Mouse (Mus musculus) CH12.LX (cell line): ENCODE results near the gene Itgb3. TPM values are rescaled to one million over a fixed set of nuclear protein-coding genes. Genes with fewer than 3 reads are reported as not detected.

Experiments
- DNase-seq: peaks from one replicate; pipeline ENCODE4 v3.0.0-alpha.2; 2013; ENCODE audit errors: extremely low read depth
- H3K27ac ChIP-seq: 2 replicates; pipeline ENCODE4 v1.5.1; 2012; ENCODE audit warnings: low read depth, mild to moderate bottlenecking, control low read depth, moderate library complexity; ENCODE audit not compliant: insufficient read depth
- H3K27me3 ChIP-seq: replicated peaks from 2 replicates; pipeline ENCODE3; 2012; ENCODE audit warnings: inconsistent platforms
- H3K36me3 ChIP-seq, 2 experiments: replicated peaks in 1 of 2; 2 replicates each; pipeline versions ENCODE3 to v1.6.1; 2012; ENCODE audit warnings: inconsistent platforms in 1 of 2, low read length in 1 of 2, mild to moderate bottlenecking in 1 of 2, mixed read lengths in 1 of 2, moderate library complexity in 1 of 2; ENCODE audit not compliant: control insufficient read depth in 1 of 2, insufficient read depth in 1 of 2
- H3K4me1 ChIP-seq, 2 experiments: 2 replicates each; pipeline ENCODE4 v1.6.1; 2012; ENCODE audit warnings: inconsistent platforms in 1 of 2, moderate library complexity in 1 of 2; ENCODE audit not compliant: insufficient read depth in 2 of 2, control insufficient read depth in 1 of 2
- H3K4me2 ChIP-seq: 2 replicates; pipeline ENCODE4 v1.6.1; 2012; ENCODE audit warnings: low read depth, mild to moderate bottlenecking, control low read depth; ENCODE audit not compliant: poor library complexity, insufficient read depth, severe bottlenecking
- H3K4me3 ChIP-seq, 3 experiments: fragments of 150-350 bp in 1 of 3; sonication (generic) in 1 of 3; replicated peaks in 1 of 3; 2 replicates each; pipeline versions ENCODE3 to v1.5.1; 2011 to 2012; ENCODE audit warnings: low read depth in 2 of 3, low read length in 2 of 3, mild to moderate bottlenecking in 2 of 3, moderate library complexity in 2 of 3, control low read depth in 1 of 3, improper control_type of control experiment in 1 of 3, inconsistent platforms in 1 of 3, mixed read lengths in 1 of 3; ENCODE audit not compliant: poor library complexity in 1 of 3
- H3K79me2 ChIP-seq: replicated peaks from 2 replicates; pipeline ENCODE4 v1.6.1; 2012; ENCODE audit warnings: mild to moderate bottlenecking, moderate library complexity; ENCODE audit not compliant: control insufficient read depth, poor library complexity, insufficient read depth, severe bottlenecking; ENCODE audit errors: extremely low read depth
- H3K9ac ChIP-seq: 2 replicates; pipeline ENCODE4 v1.6.1; 2012; ENCODE audit warnings: low read depth, mild to moderate bottlenecking, control low read depth, moderate library complexity; ENCODE audit not compliant: insufficient read depth
- H3K9me3 ChIP-seq: replicated peaks from 2 replicates; pipeline ENCODE3; 2012; ENCODE audit warnings: low read length, inconsistent platforms, mixed read lengths
- CHD2 ChIP-seq: IDR thresholded peaks from 2 replicates; pipeline ENCODE4 v1.6.1; 2011; ENCODE audit warnings: low read length, improper control_type of control experiment
- CTCF ChIP-seq, 2 experiments: IDR thresholded peaks in 1 of 2; conservative IDR thresholded peaks in 1 of 2; 2 replicates each; pipeline ENCODE4 v1.5.1; 2011 to 2012; ENCODE audit warnings: low read depth in 2 of 2, low read length in 2 of 2, improper control_type of control experiment in 1 of 2, inconsistent platforms in 1 of 2, mild to moderate bottlenecking in 1 of 2, moderate library complexity in 1 of 2
- GABPA ChIP-seq: IDR thresholded peaks from 2 replicates; pipeline ENCODE4 v1.6.1; 2012; ENCODE audit warnings: low read depth, low read length, improper control_type of control experiment, inconsistent platforms; ENCODE audit not compliant: insufficient replicate concordance
- IRF4 ChIP-seq: IDR thresholded peaks from 2 replicates; pipeline ENCODE4 v1.6.1; 2014; ENCODE audit warnings: low read depth, mild to moderate bottlenecking, inconsistent platforms, low read length, improper control_type of control experiment
- JUN ChIP-seq: IDR thresholded peaks from 2 replicates; pipeline ENCODE4 v1.6.1; 2011; ENCODE audit warnings: low read depth, mild to moderate bottlenecking, low read length, improper control_type of control experiment, moderate library complexity; ENCODE audit not compliant: insufficient read depth
- JUND ChIP-seq: conservative IDR thresholded peaks from 2 replicates; pipeline ENCODE4 v1.6.1; 2011; ENCODE audit warnings: low read depth, low read length, improper control_type of control experiment
- KAT2A ChIP-seq: IDR thresholded peaks from 2 replicates; pipeline ENCODE4 v1.6.1; 2012; ENCODE audit warnings: low read length, improper control_type of control experiment, inconsistent platforms; ENCODE audit not compliant: insufficient replicate concordance
- MAX ChIP-seq: IDR thresholded peaks from 2 replicates; pipeline ENCODE4 v1.6.1; 2011; ENCODE audit warnings: low read length, improper control_type of control experiment
- MXI1 ChIP-seq: IDR thresholded peaks from 2 replicates; pipeline ENCODE4 v1.6.1; 2011; ENCODE audit warnings: mild to moderate bottlenecking, low read depth, low read length, improper control_type of control experiment
- MYC ChIP-seq: IDR thresholded peaks from 2 replicates; pipeline ENCODE4 v1.6.1; 2011; ENCODE audit warnings: low read depth, mild to moderate bottlenecking, improper control_type of control experiment, low read length
- NELFE ChIP-seq: IDR thresholded peaks from 2 replicates; pipeline ENCODE4 v1.6.1; 2011; ENCODE audit warnings: low read depth, low read length, improper control_type of control experiment
- POLR2A ChIP-seq: IDR thresholded peaks from 2 replicates; pipeline ENCODE4 v1.6.1; 2011; ENCODE audit warnings: low read depth, mild to moderate bottlenecking, improper control_type of control experiment, low read length
- POLR2AphosphoS2 ChIP-seq: IDR thresholded peaks from 2 replicates; pipeline ENCODE4 v1.6.1; 2011; ENCODE audit warnings: low read depth, low read length, improper control_type of control experiment
- RAD21 ChIP-seq: IDR thresholded peaks from 2 replicates; pipeline ENCODE4 v1.6.1; 2011; ENCODE audit warnings: low read depth, mild to moderate bottlenecking, low read length, improper control_type of control experiment, moderate library complexity
- RCOR1 ChIP-seq: conservative IDR thresholded peaks from 2 replicates; pipeline ENCODE4 v1.6.1; 2012; ENCODE audit warnings: low read depth, mild to moderate bottlenecking, inconsistent platforms, low read length, improper control_type of control experiment
- UBTF ChIP-seq: IDR thresholded peaks from 2 replicates; pipeline ENCODE4 v1.6.1; 2012; ENCODE audit warnings: low read depth, mild to moderate bottlenecking, inconsistent platforms, low read length, improper control_type of control experiment, moderate library complexity
- ZC3H11A ChIP-seq: IDR thresholded peaks from 2 replicates; pipeline ENCODE4 v1.6.1; 2012; ENCODE audit warnings: low read depth, mild to moderate bottlenecking, inconsistent platforms, low read length, improper control_type of control experiment
- ZKSCAN1 ChIP-seq: IDR thresholded peaks from 2 replicates; pipeline ENCODE4 v1.6.1; 2012; ENCODE audit warnings: low read depth, inconsistent platforms, low read length, improper control_type of control experiment, borderline replicate concordance
- ZMIZ1 ChIP-seq: IDR thresholded peaks from 2 replicates; pipeline ENCODE4 v1.6.1; 2012; ENCODE audit warnings: low read depth, mild to moderate bottlenecking, inconsistent platforms, low read length, improper control_type of control experiment
- dilution Hi-C: fragments of 300-500 bp; cut with MboI; formaldehyde crosslinking; loops from 2 replicates; pipeline ENCODE4 v1.14.3; 2020; ENCODE audit warnings: low sequenced_read_pairs; ENCODE audit not compliant: extremely low pct_unique_long_range_greater_than_20kb, extremely low pct_ligation_motif_present
- in situ Hi-C: fragments of 300-500 bp; cut with MboI; formaldehyde crosslinking; loops from 3 replicates; pipeline ENCODE4 v1.14.3; 2019; ENCODE audit warnings: low sequenced_read_pairs, low pct_ligation_motif_present, low pct_unique_long_range_greater_than_20kb, mixed read lengths
- polyA plus RNA-seq: library from polyadenylated mRNA; unstranded; fragments of >175 nt; gene quantifications from 2 replicates; pipeline ENCODE4 v1.2.1, GENCODE M21; 2012; ENCODE audit warnings: low read depth; ENCODE audit not compliant: insufficient read length
- total RNA-seq, 2 experiments: library from RNA; depleted of rRNA; stranded (reverse); fragments of 300-350 nt in 1 of 2; fragments of >200 nt in 1 of 2; gene quantifications; 2 replicates each; pipeline ENCODE4 v1.2.3; 2012 to 2014

The Itgb3 gene
- total and polyA plus RNA-seq, 3 experiments = 2.9 to 11.0 (median 3.0) TPM

DNA sequence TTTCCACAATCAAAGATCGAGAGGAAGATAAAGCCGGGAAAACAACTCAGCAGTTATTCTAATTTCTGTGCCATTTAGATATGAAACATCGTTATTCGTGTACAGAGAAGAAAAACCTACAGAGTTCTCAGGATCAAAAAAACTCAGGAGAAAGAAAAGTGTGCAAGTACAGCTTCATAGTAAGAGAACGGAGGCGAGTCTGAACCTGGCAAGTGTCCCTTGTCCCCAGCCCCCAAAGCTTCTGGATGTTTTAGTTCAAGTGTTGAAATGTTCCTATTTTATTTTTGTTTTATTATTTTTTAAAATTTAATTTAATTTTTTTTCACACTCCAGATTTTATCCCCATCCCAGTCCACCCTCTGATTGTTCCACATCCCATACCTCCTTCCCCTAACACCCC lies 85.4 kb downstream of the Itgb3 start:
- H3K4me1 ChIP-seq = no peaks in the 10 kb centered on the region
- no peak overlapping the region for H3K4me2 ChIP-seq
- H3K36me3 ChIP-seq = no peaks in the 10 kb centered on the region
- H3K4me3 ChIP-seq = no peak overlapping the region
- no peak for DNase-seq
- no peak overlapping the region for H3K9ac ChIP-seq
- H3K9me3 ChIP-seq = no peaks in the 10 kb centered on the region
- in situ Hi-C loops = no loop called here
- H3K27ac ChIP-seq = no peak overlapping the region
- H3K79me2 ChIP-seq = no peaks in the 10 kb centered on the region
- dilution Hi-C loops = no loop called here
- H3K27me3 ChIP-seq = no peaks in the 10 kb centered on the region
- TF ChIP-seq GABPA (no peak), JUND (no peak), UBTF (no peak), KAT2A (no peak), ZC3H11A (no peak), JUN (no peak), RAD21 (no peak)

DNA sequence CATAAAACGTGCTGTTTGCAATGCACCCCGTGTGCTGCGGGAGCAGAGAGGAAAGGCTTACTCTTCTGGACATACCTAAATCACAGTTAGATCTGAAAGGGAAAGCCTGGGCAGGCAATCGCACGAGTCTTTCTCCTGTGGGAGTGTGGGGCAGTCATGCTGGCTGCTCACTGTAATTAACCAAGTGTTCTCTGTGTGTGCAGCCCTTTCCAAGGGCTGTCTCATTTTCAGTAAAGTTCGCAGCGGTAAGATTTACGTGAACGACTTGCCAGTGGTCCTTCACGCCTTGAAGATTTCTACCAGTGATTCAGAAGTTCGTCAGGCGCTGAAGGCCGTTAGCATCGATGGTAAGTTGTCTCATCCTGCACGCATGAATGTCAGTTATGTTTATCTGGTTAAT lies 96.3 kb downstream of the Itgb3 start:
- in situ Hi-C loops = no loop called here
- Histone ChIP-seq H3K27me3 (no peaks in the 10 kb centered on the region), H3K27ac (no peak overlapping the region), H3K4me1 (peaks cover 0 to 4% of the 10 kb centered on the region in 2 experiments; a peak in 2 of 4 replicates), H3K36me3 (no peaks in the 10 kb centered on the region), H3K4me3 (no peak overlapping the region), H3K9ac (no peak overlapping the region), H3K79me2 (no peaks in the 10 kb centered on the region), H3K9me3 (no peaks in the 10 kb centered on the region), H3K4me2 (no peak overlapping the region)
- DNase-seq = no peak
- dilution Hi-C loops = no loop called here
- no peak for TF ChIP-seq ZMIZ1
- TF ChIP-seq MXI1 = no peak
- no peak for TF ChIP-seq JUN
- TF ChIP-seq POLR2A = no peak
- no peak for TF ChIP-seq ZKSCAN1
- TF ChIP-seq RCOR1 = no peak
- TF ChIP-seq POLR2AphosphoS2 = no peak
- TF ChIP-seq NELFE = no peak
- TF ChIP-seq CHD2 = no peak
- no peak for TF ChIP-seq CTCF (conservative IDR thresholded peaks at IDR 0.05 in 1 of 2, IDR thresholded peaks at IDR 0.05 in 1 of 2; ENCODE audit: low read depth in 2 of 2, low read length in 2 of 2)
- TF ChIP-seq MAX = no peak
- TF ChIP-seq IRF4 = no peak
- no peak for TF ChIP-seq MYC
- TF ChIP-seq RAD21 = no peak
